Mouse (Mus musculus): ENCODE measurements at regions not wholly inside any gene's neighbourhood (a gene's known extent, or its start where the extent isn't known, plus 50 kb on each side); places are given as distances from the start of the nearest gene placed in this dataset.

DNA sequence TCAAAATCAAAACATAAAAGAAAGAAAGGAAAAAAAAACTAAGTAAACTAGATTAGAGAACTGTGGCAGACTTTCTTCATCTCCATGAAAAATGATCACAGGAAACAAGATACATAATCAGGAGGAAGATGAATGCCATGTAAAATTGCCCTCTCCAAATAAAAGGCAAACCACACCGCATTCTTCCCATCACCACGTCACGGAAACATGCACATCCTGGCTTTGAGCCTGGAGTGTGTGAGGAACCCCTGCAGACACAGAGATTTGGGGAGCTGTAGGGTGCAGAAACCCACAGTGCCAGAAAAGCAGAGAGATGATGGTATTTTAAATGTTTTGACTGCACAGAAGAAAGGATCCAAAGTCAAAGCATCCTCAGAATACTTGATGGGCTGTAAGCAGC lies 488.5 kb upstream of the Tenm4 start:
- no peak for TF ChIP-seq EP300 (IDR thresholded peaks at IDR 0.05; ENCODE audit: low read length)
- TF ChIP-seq TBP (conservative IDR thresholded peaks at IDR 0.05; ENCODE audit: low read depth, low read length), result no peak
- TF ChIP-seq SMC3 (IDR thresholded peaks at IDR 0.05; ENCODE audit: low read depth, low read length), result no peak
- no peak for TF ChIP-seq ZKSCAN1 (IDR thresholded peaks at IDR 0.05; ENCODE audit: borderline replicate concordance, low read depth, low read length)
- no peak for TF ChIP-seq RAD21 (IDR thresholded peaks at IDR 0.05; ENCODE audit: low read depth, low read length)
- no peak for TF ChIP-seq ZMIZ1 (IDR thresholded peaks at IDR 0.05; ENCODE audit: low read depth, low read length)
- TF ChIP-seq BHLHE40 (IDR thresholded peaks at IDR 0.05; ENCODE audit: low read depth, low read length), result no peak
- TF ChIP-seq ZNF384 (IDR thresholded peaks at IDR 0.05; ENCODE audit: low read depth, low read length), result no peak
